Mouse (Mus musculus) small intestine, adult 2 months (tissue): ENCODE measurements around the gene Hoxa13. TPM values are rescaled to one million over a fixed set of nuclear protein-coding genes. Genes with fewer than 3 reads are reported as not detected.

Experiments used
- H3K27ac ChIP-seq: fragments of 200-500 bp; 2 replicates; pipeline ENCODE4 v1.5.1; 2012; ENCODE audit warnings: low read depth, low read length, control low read depth, inconsistent platforms; ENCODE audit not compliant: insufficient read depth
- H3K27me3 ChIP-seq: fragments of 200-500 bp; 2 replicates; pipeline ENCODE4 v1.6.1; 2012; ENCODE audit warnings: mild to moderate bottlenecking, moderate library complexity, low read length, inconsistent platforms; ENCODE audit not compliant: control insufficient read depth, insufficient read depth
- H3K36me3 ChIP-seq: fragments of 200-500 bp; 2 replicates; pipeline ENCODE4 v1.6.1; 2012; ENCODE audit warnings: mild to moderate bottlenecking, low read length, control low read depth, inconsistent platforms; ENCODE audit not compliant: control insufficient read depth, insufficient read depth
- H3K4me1 ChIP-seq: fragments of 200-500 bp; 2 replicates; pipeline ENCODE4 v1.6.1; 2012; ENCODE audit warnings: low read length, inconsistent platforms, mixed read lengths; ENCODE audit not compliant: control insufficient read depth, insufficient read depth, insufficient read length
- H3K4me3 ChIP-seq: fragments of 200-500 bp; 2 replicates; pipeline ENCODE4 v1.5.1; 2012; ENCODE audit warnings: low read depth, mild to moderate bottlenecking, control low read depth, inconsistent platforms, low read length, moderate library complexity
- CTCF ChIP-seq: fragments of 200-500 bp; IDR thresholded peaks from 2 replicates; pipeline ENCODE4 v1.5.1; 2012; ENCODE audit warnings: low read depth, mild to moderate bottlenecking, control low read depth, inconsistent platforms, low read length, moderate library complexity, mixed read lengths; ENCODE audit not compliant: insufficient replicate concordance, insufficient read length; ENCODE audit errors: extremely low read depth
- POLR2A ChIP-seq: fragments of 200-500 bp; IDR thresholded peaks from 2 replicates; pipeline ENCODE4 v1.6.1; 2012; ENCODE audit warnings: low read depth, mild to moderate bottlenecking, control low read depth, inconsistent platforms, low read length, moderate library complexity
- WGBS: fragments of 180-500 bp; shearing (Covaris S2); methylation state at CpG from one replicate; pipeline ENCODE4 v1.1.7; 2018; 5-methylcytosine and 5-hydroxymethylcytosine counted together
- polyA plus RNA-seq: library from polyadenylated mRNA; depleted of rRNA; stranded (reverse); fragments of >200 nt; gene quantifications from 2 replicates; pipeline ENCODE4 v1.2.3, GENCODE M21; 2012

Hoxa13 gene
- polyA plus RNA-seq, 1 experiment: not detected

DNA sequence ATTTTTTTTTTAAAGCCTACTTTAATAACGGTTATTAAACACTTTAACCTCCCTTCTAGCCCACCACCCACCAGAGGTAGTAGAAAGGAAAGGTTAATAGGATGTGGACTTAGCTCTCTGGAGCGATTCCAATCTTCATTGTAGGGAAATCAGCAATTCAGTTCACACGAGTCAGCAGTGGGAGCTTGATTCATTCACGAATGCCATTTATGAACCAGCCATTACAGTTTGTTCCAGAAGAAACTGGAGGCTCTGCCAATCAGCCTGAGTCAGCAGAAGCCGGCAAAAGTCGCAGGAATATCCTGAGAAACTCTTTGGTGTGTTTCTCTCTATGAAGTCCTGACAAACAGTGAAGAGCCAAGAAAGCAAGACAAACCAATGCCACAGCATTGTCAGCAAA is 33.9 kb upstream of the Hoxa13 start:
- Histone ChIP-seq H3K36me3 (no peaks in the 10 kb centered on the region), H3K4me3 (no peak overlapping the region)
- WGBS: 42% methylated on average over 6 of the region's 6 CpGs

DNA sequence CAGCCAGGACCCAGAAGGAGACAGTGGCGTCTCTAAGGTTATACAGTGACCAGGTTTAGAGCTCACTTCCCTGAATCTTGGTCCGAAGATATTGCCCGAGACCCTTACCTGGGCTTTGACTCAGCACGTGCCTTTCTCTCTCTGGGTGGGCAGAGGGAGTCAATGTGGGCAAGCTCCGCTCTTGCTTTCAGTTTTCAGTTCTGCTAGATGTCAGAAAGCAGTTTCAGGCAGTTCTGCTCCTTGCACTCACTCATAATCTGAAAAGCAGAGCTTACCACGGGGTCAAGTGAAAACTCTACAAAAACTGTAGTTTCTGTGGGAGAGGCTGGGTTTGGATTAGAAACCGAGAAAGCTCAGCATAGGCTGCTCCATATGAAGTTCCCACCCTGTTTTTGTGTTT is 31.6 kb upstream of the Hoxa13 start:
- Histone ChIP-seq H3K27ac (no peak overlapping the region), H3K36me3 (no peaks in the 10 kb centered on the region), H3K4me3 (no peak overlapping the region), H3K27me3 (peaks cover 62% of the 10 kb centered on the region), H3K4me1 (peaks cover 6% of the 10 kb centered on the region)
- no peak for TF ChIP-seq POLR2A
- TF ChIP-seq CTCF: no peak
- 68% methylated on average over 7 of the region's 7 CpGs for WGBS

More for the DNA sequence above, 33.9 kb upstream of the Hoxa13 start:
- H3K4me1 ChIP-seq: peaks cover 6% of the 10 kb centered on the region
- H3K27ac ChIP-seq: no peak overlapping the region
- TF ChIP-seq POLR2A: no peak
- no peak for TF ChIP-seq CTCF
- peaks cover 55% of the 10 kb centered on the region for H3K27me3 ChIP-seq

DNA sequence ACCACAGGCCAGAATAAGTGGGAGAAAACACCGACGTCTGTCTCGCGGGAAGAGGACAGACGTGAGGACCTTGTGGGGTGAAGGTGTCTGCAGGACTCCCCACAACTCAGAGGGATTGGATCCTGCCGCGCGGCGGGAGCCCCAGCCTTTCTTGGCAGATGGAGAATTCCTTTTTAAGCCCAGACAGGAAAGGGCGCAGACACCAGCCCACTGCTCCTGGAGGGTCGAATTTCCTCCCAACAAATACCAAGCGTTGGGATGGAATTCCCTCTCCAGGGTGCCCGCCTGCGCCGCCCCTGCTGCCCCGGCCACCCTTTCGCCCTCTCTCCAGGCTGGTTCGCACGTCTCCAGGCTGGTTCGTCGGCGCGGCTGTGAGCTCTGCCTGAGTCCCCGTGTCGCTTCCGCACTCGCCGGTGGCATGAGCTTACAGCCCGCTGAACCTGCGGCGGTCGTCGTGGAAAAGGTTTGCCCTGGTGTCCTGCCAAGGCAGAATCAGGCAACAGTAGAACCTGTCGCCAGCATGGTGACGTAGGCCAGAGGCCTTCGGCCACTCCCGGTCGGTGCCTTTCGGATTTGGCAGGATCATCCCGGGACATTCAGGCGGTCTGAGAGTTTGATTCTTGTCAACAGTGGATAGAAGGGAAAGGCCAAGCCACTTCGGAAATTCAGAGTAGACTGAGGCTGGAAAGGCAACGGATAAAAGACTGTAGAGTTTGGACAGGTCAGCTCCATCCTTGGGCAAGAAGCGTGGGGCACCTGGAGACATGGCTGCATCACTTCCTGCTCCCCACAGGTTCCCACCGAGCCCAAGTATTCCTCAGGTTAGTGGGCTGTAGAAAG is 30.6 kb upstream of the Hoxa13 start:
- Histone ChIP-seq H3K36me3 (no peaks in the 10 kb centered on the region), H3K27me3 (peaks cover 63% of the 10 kb centered on the region), H3K4me3 (peak overlapping the region; percentile 30), H3K4me1 (peaks cover 6% of the 10 kb centered on the region), H3K27ac (no peak overlapping the region)
- TF ChIP-seq POLR2A (no peak), CTCF (no peak)
- whole genome bisulfite sequencing: 7% methylated on average over 45 of the region's 45 CpGs

DNA sequence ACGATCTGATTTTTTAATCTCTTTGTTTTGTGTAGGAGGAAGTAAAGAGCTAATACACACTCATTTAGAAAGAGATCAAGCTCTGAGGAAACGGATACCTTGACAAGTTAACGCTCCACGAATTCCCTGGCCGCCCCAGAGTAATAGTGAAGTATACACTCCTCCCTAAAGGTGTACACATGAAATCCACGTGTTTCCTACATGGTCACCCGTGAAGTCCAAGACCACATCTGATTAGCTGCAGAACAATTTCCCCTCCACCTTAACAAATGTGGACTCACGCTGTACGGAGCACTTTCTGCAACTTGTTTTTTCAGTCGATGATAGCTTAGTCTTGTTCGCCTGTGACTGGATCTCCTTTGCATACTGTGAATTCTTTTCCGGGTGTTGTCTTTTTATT is 29.5 kb upstream of the Hoxa13 start:
- H3K4me3 ChIP-seq: no peak overlapping the region
- 18% methylated on average over 12 of the region's 12 CpGs for WGBS
- no peak overlapping the region for H3K27ac ChIP-seq
- TF ChIP-seq CTCF (no peak), POLR2A (no peak)
- peaks cover 61% of the 10 kb centered on the region for H3K27me3 ChIP-seq
- H3K4me1 ChIP-seq: peaks cover 6% of the 10 kb centered on the region
- H3K36me3 ChIP-seq: no peaks in the 10 kb centered on the region

DNA sequence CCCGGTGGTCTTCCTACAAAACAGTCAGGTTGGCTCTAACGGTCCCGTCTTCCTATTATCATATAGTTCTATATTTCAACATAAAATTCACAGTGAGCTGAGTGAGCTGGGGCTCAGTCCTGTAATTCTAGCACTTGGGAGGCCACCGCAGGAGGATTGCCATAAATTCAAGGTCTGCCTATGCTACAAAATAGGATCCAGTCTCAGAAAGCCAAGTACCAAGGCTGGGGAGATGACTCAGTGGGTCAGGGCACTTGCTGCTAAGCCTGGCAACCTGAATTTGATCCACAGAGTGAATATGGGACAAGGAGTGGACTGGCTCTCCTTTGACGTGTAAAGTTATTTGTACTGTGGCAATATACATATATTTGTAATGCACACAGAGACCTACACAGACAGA is 23.2 kb upstream of the Hoxa13 start:
- H3K4me3 ChIP-seq: no peak overlapping the region
- no peak overlapping the region for H3K27ac ChIP-seq
- H3K4me1 ChIP-seq: no peaks in the 10 kb centered on the region
- peaks cover 17% of the 10 kb centered on the region; the same call in 1 of the 2 replicates for H3K27me3 ChIP-seq
- no peak for TF ChIP-seq POLR2A
- no peak for TF ChIP-seq CTCF
- H3K36me3 ChIP-seq: no peaks in the 10 kb centered on the region
- WGBS: 89% methylated on average over 5 of the region's 5 CpGs

DNA sequence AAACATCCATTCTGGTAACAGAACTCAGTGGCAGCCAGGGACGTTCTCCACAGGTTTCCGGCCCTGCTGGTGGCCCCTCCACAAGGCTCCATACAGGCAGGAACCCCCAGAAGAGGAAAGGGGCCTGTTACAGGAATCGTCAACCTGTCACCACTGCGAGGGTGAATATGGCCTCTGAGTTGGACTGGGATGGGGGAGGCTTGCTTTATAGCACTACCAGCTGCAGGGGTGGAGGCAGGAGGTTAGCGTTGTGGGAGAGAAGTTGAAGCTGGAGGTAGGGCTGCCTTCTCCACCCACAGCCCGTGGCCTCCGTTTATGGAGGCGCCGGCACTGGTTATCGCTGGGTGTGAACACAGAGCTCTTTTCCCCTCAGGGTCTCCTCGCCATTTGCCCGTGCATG is 20.4 kb upstream of the Hoxa13 start:
- WGBS: 57% methylated on average over 12 of the region's 12 CpGs
- no peaks in the 10 kb centered on the region for H3K4me1 ChIP-seq
- no peak overlapping the region for H3K4me3 ChIP-seq
- H3K27ac ChIP-seq: no peak overlapping the region
- H3K36me3 ChIP-seq: no peaks in the 10 kb centered on the region
- TF ChIP-seq POLR2A: no peak
- TF ChIP-seq CTCF: no peak
- H3K27me3 ChIP-seq: peaks cover 25% of the 10 kb centered on the region

DNA sequence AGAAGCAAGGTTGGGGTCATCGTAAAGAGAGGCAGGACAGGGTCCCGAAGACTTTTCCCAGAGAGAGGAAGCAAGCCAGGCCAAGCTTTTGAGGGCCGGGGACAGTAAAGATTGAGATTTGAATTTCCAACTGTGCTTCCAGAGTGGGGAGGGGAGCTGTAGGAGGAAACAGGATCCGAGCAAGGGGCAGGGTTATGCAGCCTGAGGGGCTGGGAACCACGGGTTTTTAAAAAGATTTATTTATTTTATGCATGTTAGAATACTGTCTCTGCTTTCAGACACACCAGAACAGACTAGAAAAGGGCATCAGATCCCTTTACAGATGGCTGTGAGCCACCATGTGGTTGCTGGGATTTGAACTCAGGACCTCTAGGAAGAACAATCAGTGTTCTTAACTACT is 16.2 kb upstream of the Hoxa13 start:
- H3K36me3 ChIP-seq: no peaks in the 10 kb centered on the region

More for the DNA sequence above, 16.2 kb upstream of the Hoxa13 start:
- Histone ChIP-seq H3K27me3 (peaks cover 54% of the 10 kb centered on the region), H3K27ac (no peak overlapping the region), H3K4me1 (no peaks in the 10 kb centered on the region), H3K4me3 (no peak overlapping the region)
- TF ChIP-seq POLR2A (no peak), CTCF (no peak)
- WGBS: 22% methylated on average over 5 of the region's 5 CpGs
